8 mouse cellular contexts compared by ENCODE assay signal in genomic region chr17:32788094-32788559, GRCm38 (mm10). TPM values are rescaled to one million over a fixed set of nuclear protein-coding genes. Genes with fewer than 3 reads are reported as not detected.
DNase-seq lines count a peak whose midpoint lies in the region; ATAC-seq lines count a peak whose summit lies in the region.

Zfp871 (minus strand) TSS chr17:32788287.

- peak within 1 kb of the TSS; percentile 97 for H3K27ac ChIP-seq in heart, embryonic 10.5 days
- H3K27ac ChIP-seq in kidney, embryonic 15.5 days, result peak within 1 kb of the TSS; percentile 97

- H3K4me2 ChIP-seq in kidney, embryonic 15.5 days, result peak within 1 kb of the TSS; percentile 70

- peak within 1 kb of the TSS; percentile 90 for H3K4me3 ChIP-seq in heart, embryonic 10.5 days
- peak within 1 kb of the TSS; percentile 92 for H3K4me3 ChIP-seq in kidney, embryonic 15.5 days (replicated peaks)

- under 1% methylated on average over 22 of the region's 22 CpGs for WGBS in heart, embryonic 10.5 days
- 0% methylated on average over 22 of the region's 22 CpGs for WGBS in kidney, embryonic 15.5 days

- no peaks in the 10 kb centered on the region for H3K9me3 ChIP-seq in heart, embryonic 10.5 days
- no peaks in the 10 kb centered on the region for H3K9me3 ChIP-seq in kidney, embryonic 15.5 days (replicated peaks)

- peak; percentile 84 to 86 for DNase-seq in B cell, adult 2 months
- peak; percentile 98 for DNase-seq in brain, adult 2 months (ENCODE audit: low read depth, low spot score)
- DNase-seq in heart, embryonic 10.5 days (ENCODE audit: low spot score), result peak; percentile 97
- DNase-seq in liver, result peak; percentile 87
- DNase-seq in spleen, postnatal 4 days (ENCODE audit: low spot score in 2 of 2), result peak; percentile 85 to 87

- no peaks in the 10 kb centered on the region for H3K27me3 ChIP-seq in heart, embryonic 10.5 days (ENCODE audit: insufficient read depth, poor library complexity, severe bottlenecking)
- no peaks in the 10 kb centered on the region for H3K27me3 ChIP-seq in kidney, embryonic 15.5 days

- H3K36me3 ChIP-seq in heart, embryonic 10.5 days, result peaks cover 31% of the 10 kb centered on the region
- peaks cover 28% of the 10 kb centered on the region for H3K36me3 ChIP-seq in kidney, embryonic 15.5 days

- H3K9ac ChIP-seq in kidney, embryonic 15.5 days, result peak within 1 kb of the TSS; percentile 94

- ATAC-seq in erythroblast, adult 5-6 weeks (replicated peaks; ENCODE audit: low FRiP score, poor library complexity, severe bottlenecking), result peak; percentile 98
- peak; percentile 96 for ATAC-seq in kidney, embryonic 15.5 days (replicated peaks; ENCODE audit: low FRiP score)
- peak; percentile 98 for ATAC-seq in monocyte, adult 5-6 weeks (replicated peaks; ENCODE audit: insufficient number of reproducible peaks, low FRiP score, low TSS enrichment, poor library complexity, severe bottlenecking)

- peaks cover 9% of the 10 kb centered on the region for H3K4me1 ChIP-seq in heart, embryonic 10.5 days
- H3K4me1 ChIP-seq in kidney, embryonic 15.5 days, result peaks cover 24% of the 10 kb centered on the region

RNA-seq across cellular contexts. Expression of gene Zfp871, which starts in this region (rescaled TPM):
- 48.2 and 61.7 TPM in 2 replicates for total RNA-seq in erythroblast, adult 5-6 weeks (2015; ENCODE audit: low replicate concordance)
- total RNA-seq in erythroblast, adult 5-6 weeks (2017; ENCODE audit: low replicate concordance), result 46.0 and 54.9 TPM in 2 replicates
- polyA plus RNA-seq in heart, embryonic 10.5 days (2016; fragmentation: Nextera tagmentation; extraction: Ambion mirVana), result 27.3 and 30.4 TPM in 2 replicates
- 31.2 and 33.4 TPM in 2 replicates for polyA plus RNA-seq in kidney, embryonic 15.5 days (2015; fragmentation: Nextera tagmentation; extraction: Ambion mirVana)
- 48.5 to 60.7 TPM (median 59.6 TPM) in 3 replicates for total RNA-seq in monocyte, adult 5-6 weeks (2017)

Comparison
In these comparisons a context has a peak if more than half of its experiments do, and no peak if none do; other contexts are left out.
1. Peak in every context shown above with its lines: DNase-seq, ATAC-seq, H3K4me3 ChIP-seq and H3K27ac ChIP-seq.